Mouse (Mus musculus) CH12.LX (cell line): ENCODE measurements at regions not wholly inside any gene's neighbourhood (a gene's known extent, or its start where the extent isn't known, plus 50 kb on each side); places are given as distances from the start of the nearest gene placed in this dataset.
A peak's percentile ranks its signal among the peaks of the same experiment; 100 is the strongest.
"Not testable (repeated sequence)": the region's sequence is repeated elsewhere in the genome, so short reads cannot be mapped to it uniquely, and the experiment has no call there.

ENCODE experiments used
- DNase-seq: peaks from one replicate; pipeline ENCODE4 v3.0.0-alpha.2; 2013; ENCODE audit errors: extremely low read depth
- H3K27ac ChIP-seq: 2 replicates; pipeline ENCODE4 v1.5.1; 2012; ENCODE audit warnings: low read depth, mild to moderate bottlenecking, control low read depth, moderate library complexity; ENCODE audit not compliant: insufficient read depth
- H3K27me3 ChIP-seq: replicated peaks from 2 replicates; pipeline ENCODE3; 2012; ENCODE audit warnings: inconsistent platforms
- H3K36me3 ChIP-seq, 2 experiments: replicated peaks in 1 of 2; 2 replicates each; pipeline versions ENCODE3 to v1.6.1; 2012; ENCODE audit warnings: inconsistent platforms in 1 of 2, low read length in 1 of 2, mild to moderate bottlenecking in 1 of 2, mixed read lengths in 1 of 2, moderate library complexity in 1 of 2; ENCODE audit not compliant: control insufficient read depth in 1 of 2, insufficient read depth in 1 of 2
- H3K4me1 ChIP-seq, 2 experiments: 2 replicates each; pipeline ENCODE4 v1.6.1; 2012; ENCODE audit warnings: inconsistent platforms in 1 of 2, moderate library complexity in 1 of 2; ENCODE audit not compliant: insufficient read depth in 2 of 2, control insufficient read depth in 1 of 2
- H3K4me2 ChIP-seq: 2 replicates; pipeline ENCODE4 v1.6.1; 2012; ENCODE audit warnings: low read depth, mild to moderate bottlenecking, control low read depth; ENCODE audit not compliant: poor library complexity, insufficient read depth, severe bottlenecking
- H3K4me3 ChIP-seq, 3 experiments: fragments of 150-350 bp in 1 of 3; sonication (generic) in 1 of 3; replicated peaks in 1 of 3; 2 replicates each; pipeline versions ENCODE3 to v1.5.1; 2011 to 2012; ENCODE audit warnings: low read depth in 2 of 3, low read length in 2 of 3, mild to moderate bottlenecking in 2 of 3, moderate library complexity in 2 of 3, control low read depth in 1 of 3, improper control_type of control experiment in 1 of 3, inconsistent platforms in 1 of 3, mixed read lengths in 1 of 3; ENCODE audit not compliant: poor library complexity in 1 of 3
- H3K79me2 ChIP-seq: replicated peaks from 2 replicates; pipeline ENCODE4 v1.6.1; 2012; ENCODE audit warnings: mild to moderate bottlenecking, moderate library complexity; ENCODE audit not compliant: control insufficient read depth, poor library complexity, insufficient read depth, severe bottlenecking; ENCODE audit errors: extremely low read depth
- H3K9ac ChIP-seq: 2 replicates; pipeline ENCODE4 v1.6.1; 2012; ENCODE audit warnings: low read depth, mild to moderate bottlenecking, control low read depth, moderate library complexity; ENCODE audit not compliant: insufficient read depth
- H3K9me3 ChIP-seq: replicated peaks from 2 replicates; pipeline ENCODE3; 2012; ENCODE audit warnings: low read length, inconsistent platforms, mixed read lengths
- BHLHE40 ChIP-seq: IDR thresholded peaks from 2 replicates; pipeline ENCODE4 v1.6.1; 2011; ENCODE audit warnings: mild to moderate bottlenecking, low read depth, low read length, improper control_type of control experiment
- CHD1 ChIP-seq: IDR thresholded peaks from 2 replicates; pipeline ENCODE4 v1.6.1; 2012; ENCODE audit warnings: low read depth, low read length, improper control_type of control experiment, inconsistent platforms
- E2F4 ChIP-seq: IDR thresholded peaks from 2 replicates; pipeline ENCODE4 v1.6.1; 2011; ENCODE audit warnings: low read depth, low read length, improper control_type of control experiment; ENCODE audit not compliant: insufficient replicate concordance
- EP300 ChIP-seq: IDR thresholded peaks from 2 replicates; pipeline ENCODE4 v1.6.1; 2011; ENCODE audit warnings: low read length, improper control_type of control experiment
- GABPA ChIP-seq: IDR thresholded peaks from 2 replicates; pipeline ENCODE4 v1.6.1; 2012; ENCODE audit warnings: low read depth, low read length, improper control_type of control experiment, inconsistent platforms; ENCODE audit not compliant: insufficient replicate concordance
- IRF4 ChIP-seq: IDR thresholded peaks from 2 replicates; pipeline ENCODE4 v1.6.1; 2014; ENCODE audit warnings: low read depth, mild to moderate bottlenecking, inconsistent platforms, low read length, improper control_type of control experiment
- MXI1 ChIP-seq: IDR thresholded peaks from 2 replicates; pipeline ENCODE4 v1.6.1; 2011; ENCODE audit warnings: mild to moderate bottlenecking, low read depth, low read length, improper control_type of control experiment
- POLR2AphosphoS2 ChIP-seq: IDR thresholded peaks from 2 replicates; pipeline ENCODE4 v1.6.1; 2011; ENCODE audit warnings: low read depth, low read length, improper control_type of control experiment
- SIN3A ChIP-seq: IDR thresholded peaks from 2 replicates; pipeline ENCODE4 v1.6.1; 2012; ENCODE audit warnings: low read length, improper control_type of control experiment, inconsistent platforms
- SMC3 ChIP-seq: IDR thresholded peaks from 2 replicates; pipeline ENCODE4 v1.6.1; 2011; ENCODE audit warnings: low read depth, low read length, improper control_type of control experiment
- TBP ChIP-seq: conservative IDR thresholded peaks from 2 replicates; pipeline ENCODE4 v1.6.1; 2011; ENCODE audit warnings: low read depth, low read length, improper control_type of control experiment
- TCF12 ChIP-seq: IDR thresholded peaks from 2 replicates; pipeline ENCODE4 v1.6.1; 2014; ENCODE audit warnings: low read depth, mild to moderate bottlenecking, inconsistent platforms, low read length, improper control_type of control experiment
- ZKSCAN1 ChIP-seq: IDR thresholded peaks from 2 replicates; pipeline ENCODE4 v1.6.1; 2012; ENCODE audit warnings: low read depth, inconsistent platforms, low read length, improper control_type of control experiment, borderline replicate concordance
- ZMIZ1 ChIP-seq: IDR thresholded peaks from 2 replicates; pipeline ENCODE4 v1.6.1; 2012; ENCODE audit warnings: low read depth, mild to moderate bottlenecking, inconsistent platforms, low read length, improper control_type of control experiment
- dilution Hi-C: fragments of 300-500 bp; cut with MboI; formaldehyde crosslinking; loops from 2 replicates; pipeline ENCODE4 v1.14.3; 2020; ENCODE audit warnings: low sequenced_read_pairs; ENCODE audit not compliant: extremely low pct_unique_long_range_greater_than_20kb, extremely low pct_ligation_motif_present
- in situ Hi-C: fragments of 300-500 bp; cut with MboI; formaldehyde crosslinking; loops from 3 replicates; pipeline ENCODE4 v1.14.3; 2019; ENCODE audit warnings: low sequenced_read_pairs, low pct_ligation_motif_present, low pct_unique_long_range_greater_than_20kb, mixed read lengths

DNA sequence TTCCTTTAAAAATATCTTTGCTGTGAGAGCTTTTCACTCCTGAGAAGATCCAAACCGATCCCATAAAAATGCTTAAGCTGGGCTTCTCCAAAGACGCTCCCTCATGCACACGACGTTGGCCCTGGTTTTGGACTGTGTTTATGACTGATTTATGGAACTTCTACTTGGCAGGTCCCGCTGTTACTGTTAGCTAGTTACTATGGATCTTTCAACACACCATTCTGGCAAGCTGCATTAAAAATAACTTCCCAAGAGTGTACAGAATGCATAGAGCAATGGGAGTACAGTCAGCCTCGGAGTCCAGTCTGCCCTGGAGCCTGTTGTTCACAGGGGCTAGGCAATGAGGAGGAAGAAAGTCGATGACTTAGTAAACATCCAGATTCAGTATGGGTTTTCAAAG lies 71.5 kb upstream of the Cdk6 start:
- Histone ChIP-seq H3K9ac (no peak overlapping the region), H3K79me2 (no peaks in the 10 kb centered on the region), H3K27me3 (no peaks in the 10 kb centered on the region), H3K9me3 (no peaks in the 10 kb centered on the region), H3K36me3 (no peaks in the 10 kb centered on the region), H3K27ac (no peak overlapping the region), H3K4me2 (no peak overlapping the region), H3K4me3 (no peak overlapping the region), H3K4me1 (peaks cover 7 to 8% of the 10 kb centered on the region in 2 experiments; a peak in 2 of 4 replicates)
- TF ChIP-seq MXI1, result no peak
- no peak for TF ChIP-seq E2F4
- no peak for TF ChIP-seq TBP
- TF ChIP-seq TCF12, result no peak
- no peak for TF ChIP-seq CHD1
- TF ChIP-seq IRF4, result no peak
- no peak for TF ChIP-seq SMC3
- no peak for TF ChIP-seq POLR2AphosphoS2
- no peak for TF ChIP-seq ZMIZ1
- no peak for TF ChIP-seq ZKSCAN1
- TF ChIP-seq BHLHE40, result no peak
- TF ChIP-seq GABPA, result no peak
- no peak for TF ChIP-seq SIN3A
- dilution Hi-C loops, result no loop called here
- no peak for DNase-seq
- in situ Hi-C loops, result no loop called here

GRCm38 (mm10) chr5:3273140-3273539 lies 68.1 kb upstream of the Cdk6 start:
- TF ChIP-seq EP300, result peak; percentile 63
- peak; percentile 29; the same call in 1 of the 2 replicates for TF ChIP-seq IRF4
- H3K27me3 ChIP-seq, H3K27ac ChIP-seq, H3K79me2 ChIP-seq, H3K9ac ChIP-seq, H3K4me1 ChIP-seq, H3K4me3 ChIP-seq, H3K9me3 ChIP-seq, dilution Hi-C loops, in situ Hi-C loops, H3K4me2 ChIP-seq, H3K36me3 ChIP-seq: not testable (repeated sequence)
- DNase-seq, result peak; percentile 68

- H3K27ac ChIP-seq, H3K27me3 ChIP-seq, H3K4me3 ChIP-seq, dilution Hi-C loops, H3K79me2 ChIP-seq, H3K9ac ChIP-seq, H3K4me1 ChIP-seq, DNase-seq, H3K36me3 ChIP-seq, H3K9me3 ChIP-seq, in situ Hi-C loops, H3K4me2 ChIP-seq: not testable (repeated sequence)
Observed at GRCm38 (mm10) chr5:3277241-3277640, 64.0 kb upstream of the Cdk6 start.

- H3K36me3 ChIP-seq, H3K9ac ChIP-seq, H3K27me3 ChIP-seq, H3K79me2 ChIP-seq, H3K4me1 ChIP-seq, dilution Hi-C loops, H3K4me2 ChIP-seq, H3K27ac ChIP-seq, in situ Hi-C loops, H3K9me3 ChIP-seq, H3K4me3 ChIP-seq, DNase-seq: not testable (repeated sequence)
Observed at GRCm38 (mm10) chr5:3278956-3279355, 62.3 kb upstream of the Cdk6 start.

DNA sequence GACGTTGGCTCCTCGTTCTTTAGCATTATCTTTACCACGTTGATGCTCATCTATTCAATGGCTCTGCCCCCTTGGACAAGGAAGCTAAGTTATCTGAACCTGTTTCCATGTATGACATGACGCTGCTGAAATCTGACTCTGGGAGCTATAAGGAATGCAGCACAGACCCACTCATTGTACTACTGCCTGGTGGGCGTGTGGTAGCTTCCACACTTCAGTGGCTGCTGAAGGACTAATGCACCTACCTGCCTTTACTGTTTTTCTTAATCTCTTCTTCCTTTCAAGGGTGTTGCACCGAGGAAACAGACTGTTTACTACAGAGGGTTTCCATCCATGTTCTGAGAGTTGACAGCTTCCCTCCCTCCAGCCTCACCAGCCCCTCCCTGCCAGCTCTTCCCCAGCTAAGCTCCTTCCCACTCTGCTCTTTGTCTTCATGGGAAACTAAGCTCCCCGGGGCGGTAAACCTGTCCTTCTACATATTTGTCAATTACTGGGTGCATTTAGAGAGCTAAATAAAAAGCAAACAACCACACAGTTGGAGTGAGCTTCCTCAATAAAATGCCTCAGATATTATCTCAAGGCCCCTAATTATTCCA lies 59.3 kb upstream of the Cdk6 start:
- H3K4me2 ChIP-seq, H3K27me3 ChIP-seq, H3K27ac ChIP-seq, H3K4me3 ChIP-seq, H3K4me1 ChIP-seq, H3K9me3 ChIP-seq, DNase-seq, dilution Hi-C loops, H3K9ac ChIP-seq, in situ Hi-C loops, H3K36me3 ChIP-seq, H3K79me2 ChIP-seq: not testable (repeated sequence)
